Mouse (Mus musculus): Measurements from ENCODE around the gene Iars2. TPM values are rescaled to one million over a fixed set of nuclear protein-coding genes. Genes with fewer than 3 reads are reported as not detected.

The Iars2 gene
- polyA plus RNA-seq, 1 experiment = 9.0 TPM

DNA sequence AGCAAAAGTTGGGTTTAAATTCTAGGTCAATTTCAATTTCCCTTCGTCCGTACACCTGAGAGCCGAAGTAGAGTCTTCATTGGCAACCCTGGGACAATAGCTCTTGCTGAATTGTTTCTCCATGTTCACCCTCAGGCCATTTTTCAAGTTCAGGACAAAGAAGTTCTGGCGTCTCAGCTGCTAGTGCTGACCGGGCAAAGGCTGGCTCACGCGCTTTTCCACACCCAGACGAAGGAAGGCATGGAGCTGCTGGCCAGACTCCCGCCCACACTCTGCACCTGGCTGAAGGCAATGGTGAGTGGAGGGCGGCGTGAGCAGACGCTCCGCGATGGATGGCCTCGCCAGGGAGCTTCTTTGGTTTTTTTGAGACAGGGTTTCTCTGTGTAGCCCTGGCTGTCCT, 45.9 kb downstream of the Iars2 start:
- peaks cover 62% of the 10 kb centered on the region for H3K36me3 ChIP-seq (ENCODE audit: control insufficient read depth, insufficient read depth, low read length)
- peaks cover 35% of the 10 kb centered on the region for H3K4me1 ChIP-seq (ENCODE audit: control insufficient read depth, insufficient read depth, insufficient read length, low read length)
- peak overlapping the region; percentile 98 for H3K27ac ChIP-seq (ENCODE audit: insufficient read depth, low read depth, low read length)
- H3K4me3 ChIP-seq (ENCODE audit: low read depth, low read length) = peak overlapping the region; percentile 29
- WGBS = 28% methylated on average over 15 of the region's 15 CpGs
- TF ChIP-seq POLR2A (IDR thresholded peaks at IDR 0.05; ENCODE audit: low read depth, low read length) (no peak; the same call in 1 of the 2 replicates), CTCF (IDR thresholded peaks at IDR 0.05; ENCODE audit: extremely low read depth, insufficient read length, insufficient replicate concordance, low read depth, low read length) (no peak)
- H3K27me3 ChIP-seq (ENCODE audit: control insufficient read depth, insufficient read depth, low read length) = no peaks in the 10 kb centered on the region

DNA sequence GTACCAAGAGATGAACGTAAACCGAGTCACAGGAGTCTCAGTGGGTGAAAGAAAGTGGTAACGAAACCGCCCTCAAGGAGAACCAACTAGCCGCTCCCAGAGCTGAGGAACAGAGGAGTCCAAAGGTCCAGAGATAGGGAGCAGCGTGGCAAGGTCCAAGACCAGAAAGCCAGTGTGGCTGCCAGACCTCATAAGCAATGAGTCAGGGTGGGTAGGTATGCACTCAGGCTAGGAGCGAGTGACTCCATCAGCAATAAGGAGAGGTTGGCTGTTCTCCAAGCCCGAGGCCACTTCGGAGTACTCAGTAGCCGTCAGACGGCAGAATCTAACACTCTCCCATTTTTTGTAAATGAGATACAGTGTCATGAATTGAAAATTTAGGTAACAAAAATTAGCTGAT, 46.4 kb downstream of the Iars2 start:
- WGBS = 33% methylated on average over 11 of the region's 11 CpGs
- Histone ChIP-seq H3K4me3 (ENCODE audit: low read depth, low read length) (no peak overlapping the region), H3K27ac (ENCODE audit: insufficient read depth, low read depth, low read length) (peak overlapping the region; percentile 98), H3K27me3 (ENCODE audit: control insufficient read depth, insufficient read depth, low read length) (no peaks in the 10 kb centered on the region), H3K4me1 (ENCODE audit: control insufficient read depth, insufficient read depth, insufficient read length, low read length) (peaks cover 35% of the 10 kb centered on the region), H3K36me3 (ENCODE audit: control insufficient read depth, insufficient read depth, low read length) (peaks cover 65% of the 10 kb centered on the region)
- no peak for TF ChIP-seq CTCF (IDR thresholded peaks at IDR 0.05; ENCODE audit: extremely low read depth, insufficient read length, insufficient replicate concordance, low read depth, low read length)
- peak; percentile 45; the same call in 1 of the 2 replicates for TF ChIP-seq POLR2A (IDR thresholded peaks at IDR 0.05; ENCODE audit: low read depth, low read length)

DNA sequence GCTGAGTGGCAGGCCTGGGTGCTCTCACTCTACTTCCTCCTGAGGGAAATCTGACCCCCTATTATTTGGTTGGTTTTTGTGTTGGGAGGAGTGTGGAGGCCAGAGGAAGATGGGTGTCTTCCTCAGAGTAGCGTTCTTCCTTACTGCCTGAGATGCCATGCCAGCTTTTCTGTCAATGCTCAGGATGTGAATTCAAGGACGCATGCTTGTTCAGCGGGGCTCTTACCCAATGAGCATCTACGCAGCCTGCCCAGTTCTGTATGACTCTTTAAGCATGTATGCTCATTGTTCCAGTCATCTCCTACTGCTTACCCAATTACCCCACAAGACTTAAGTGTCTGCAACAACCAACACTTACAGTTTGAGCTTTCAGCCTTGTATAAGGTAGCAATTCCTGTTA, 48.6 kb downstream of the Iars2 start:
- 92% methylated on average over 4 of the region's 4 CpGs for WGBS
- Histone ChIP-seq H3K4me3 (ENCODE audit: low read depth, low read length) (no peak overlapping the region), H3K36me3 (ENCODE audit: control insufficient read depth, insufficient read depth, low read length) (peaks cover 68% of the 10 kb centered on the region), H3K4me1 (ENCODE audit: control insufficient read depth, insufficient read depth, insufficient read length, low read length) (peaks cover 32% of the 10 kb centered on the region), H3K27me3 (ENCODE audit: control insufficient read depth, insufficient read depth, low read length) (no peaks in the 10 kb centered on the region), H3K27ac (ENCODE audit: insufficient read depth, low read depth, low read length) (no peak overlapping the region)
- TF ChIP-seq CTCF (IDR thresholded peaks at IDR 0.05; ENCODE audit: extremely low read depth, insufficient read length, insufficient replicate concordance, low read depth, low read length) = no peak
- no peak for TF ChIP-seq POLR2A (IDR thresholded peaks at IDR 0.05; ENCODE audit: low read depth, low read length)

DNA sequence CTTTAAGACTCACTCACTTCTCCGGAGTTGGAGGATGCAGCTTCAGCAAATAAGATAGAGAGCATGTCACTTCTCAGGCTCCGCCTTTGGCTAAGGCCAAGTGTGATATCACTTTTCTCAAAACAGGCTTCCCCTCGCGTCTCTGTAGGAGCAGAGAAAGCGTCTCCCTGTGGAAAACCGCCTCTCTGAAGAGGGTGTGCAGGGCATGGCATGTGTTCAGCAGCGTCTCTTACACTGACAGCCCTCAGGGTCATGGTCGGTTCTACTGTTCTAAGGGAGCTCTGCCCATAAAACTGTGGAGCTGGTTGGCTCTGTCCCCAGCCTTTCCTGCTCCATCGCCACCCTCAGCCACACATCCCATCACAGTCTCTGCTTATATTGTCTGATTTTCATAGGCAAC, 49.9 kb downstream of the Iars2 start:
- Histone ChIP-seq H3K27ac (ENCODE audit: insufficient read depth, low read depth, low read length) (peak overlapping the region; percentile 74), H3K27me3 (ENCODE audit: control insufficient read depth, insufficient read depth, low read length) (no peaks in the 10 kb centered on the region), H3K4me3 (ENCODE audit: low read depth, low read length) (no peak overlapping the region), H3K36me3 (ENCODE audit: control insufficient read depth, insufficient read depth, low read length) (peaks cover 66% of the 10 kb centered on the region), H3K4me1 (ENCODE audit: control insufficient read depth, insufficient read depth, insufficient read length, low read length) (peaks cover 24% of the 10 kb centered on the region)
- WGBS = 64% methylated on average over 9 of the region's 9 CpGs
- TF ChIP-seq CTCF (IDR thresholded peaks at IDR 0.05; ENCODE audit: extremely low read depth, insufficient read length, insufficient replicate concordance, low read depth, low read length) (no peak), POLR2A (IDR thresholded peaks at IDR 0.05; ENCODE audit: low read depth, low read length) (no peak)

DNA sequence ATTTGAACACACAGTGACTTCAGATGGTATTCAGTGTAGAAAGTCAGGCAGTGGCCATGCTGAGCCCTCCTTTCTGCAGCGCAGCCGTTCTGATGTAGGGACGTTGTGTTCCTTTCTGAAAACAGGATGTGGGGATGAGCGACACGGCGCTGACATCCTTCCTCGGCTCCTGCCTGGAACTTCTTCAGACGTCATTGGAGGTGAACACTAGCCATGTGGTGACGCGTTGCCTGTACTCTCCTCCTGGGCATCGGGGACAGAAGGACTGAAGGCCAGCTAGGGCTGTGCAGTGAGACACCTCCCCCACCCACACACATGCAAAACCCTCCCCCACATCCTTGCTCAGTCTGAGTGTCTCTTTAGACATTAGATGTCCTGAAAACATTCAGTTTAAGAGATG, 52.2 kb downstream of the Iars2 start:
- Histone ChIP-seq H3K27ac (ENCODE audit: insufficient read depth, low read depth, low read length) (no peak overlapping the region), H3K4me3 (ENCODE audit: low read depth, low read length) (no peak overlapping the region), H3K27me3 (ENCODE audit: control insufficient read depth, insufficient read depth, low read length) (no peaks in the 10 kb centered on the region), H3K4me1 (ENCODE audit: control insufficient read depth, insufficient read depth, insufficient read length, low read length) (peaks cover 11% of the 10 kb centered on the region), H3K36me3 (ENCODE audit: control insufficient read depth, insufficient read depth, low read length) (peaks cover 66% of the 10 kb centered on the region)
- TF ChIP-seq CTCF (IDR thresholded peaks at IDR 0.05; ENCODE audit: extremely low read depth, insufficient read length, insufficient replicate concordance, low read depth, low read length) = no peak
- no peak for TF ChIP-seq POLR2A (IDR thresholded peaks at IDR 0.05; ENCODE audit: low read depth, low read length)
- WGBS = 84% methylated on average over 11 of the region's 11 CpGs

DNA sequence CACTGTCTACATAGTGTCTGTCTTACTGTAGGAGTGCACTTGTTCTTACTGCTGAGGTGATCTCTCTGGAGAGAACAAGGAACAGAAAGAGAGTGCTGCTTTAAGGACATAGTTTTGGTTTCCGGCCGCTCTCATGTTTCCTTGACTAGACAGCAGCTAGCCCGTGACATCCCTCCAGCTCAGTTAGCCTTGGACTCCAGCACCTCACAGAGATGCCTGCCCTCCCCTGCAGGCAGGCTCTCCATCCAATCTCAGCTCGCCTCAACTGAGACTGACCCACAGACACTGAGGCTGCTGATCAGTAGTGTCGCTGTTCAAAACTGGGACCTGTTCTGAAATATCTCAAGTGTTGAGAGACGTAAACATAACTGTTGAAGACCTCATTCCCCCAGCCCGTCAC, 53.2 kb downstream of the Iars2 start:
- TF ChIP-seq CTCF (IDR thresholded peaks at IDR 0.05; ENCODE audit: extremely low read depth, insufficient read length, insufficient replicate concordance, low read depth, low read length) (no peak), POLR2A (IDR thresholded peaks at IDR 0.05; ENCODE audit: low read depth, low read length) (no peak)
- no peak overlapping the region for H3K27ac ChIP-seq (ENCODE audit: insufficient read depth, low read depth, low read length)
- H3K27me3 ChIP-seq (ENCODE audit: control insufficient read depth, insufficient read depth, low read length) = no peaks in the 10 kb centered on the region
- peaks cover 64% of the 10 kb centered on the region for H3K36me3 ChIP-seq (ENCODE audit: control insufficient read depth, insufficient read depth, low read length)
- WGBS = 93% methylated on average over 7 of the region's 7 CpGs
- no peak overlapping the region for H3K4me3 ChIP-seq (ENCODE audit: low read depth, low read length)
- H3K4me1 ChIP-seq (ENCODE audit: control insufficient read depth, insufficient read depth, insufficient read length, low read length) = peaks cover 16% of the 10 kb centered on the region

DNA sequence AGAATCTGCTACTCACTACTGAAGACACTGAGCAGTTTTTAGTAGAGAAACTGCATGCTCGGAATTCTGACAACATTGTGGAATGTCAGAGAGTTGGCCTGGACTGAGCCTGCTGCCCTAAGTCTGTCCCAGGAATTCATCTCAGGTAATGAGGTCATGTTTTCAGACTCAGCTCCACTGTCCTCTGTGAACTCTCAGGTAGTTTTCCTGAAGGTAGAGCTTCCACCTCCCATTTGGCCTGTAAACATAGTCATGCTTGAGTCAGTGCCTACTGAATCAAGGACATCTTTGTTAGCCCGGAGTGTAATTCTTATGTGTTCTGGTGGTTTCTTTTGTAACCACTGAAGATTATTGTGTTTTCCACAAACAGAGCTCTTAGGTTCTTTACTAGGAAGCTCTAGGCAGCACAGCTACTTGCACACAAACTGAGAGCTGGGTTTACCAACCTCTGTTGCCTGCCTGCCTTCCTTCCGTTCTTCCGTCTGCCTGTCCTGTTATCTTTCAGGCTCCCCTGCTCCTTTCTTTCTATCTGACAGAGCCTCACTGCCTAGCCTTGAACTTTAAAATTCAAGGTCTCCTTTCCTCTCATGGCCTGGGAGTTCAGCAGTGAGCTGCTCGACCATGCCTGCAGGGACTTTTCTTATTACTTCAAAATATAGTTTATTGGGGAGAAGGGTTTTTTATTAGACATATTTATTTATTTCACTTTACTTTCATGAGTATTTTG, 54.2 kb downstream of the Iars2 start:
- 76% methylated on average over 5 of the region's 5 CpGs for WGBS
- no peak for TF ChIP-seq POLR2A (IDR thresholded peaks at IDR 0.05; ENCODE audit: low read depth, low read length)
- no peak for TF ChIP-seq CTCF (IDR thresholded peaks at IDR 0.05; ENCODE audit: extremely low read depth, insufficient read length, insufficient replicate concordance, low read depth, low read length)
- no peak overlapping the region for H3K27ac ChIP-seq (ENCODE audit: insufficient read depth, low read depth, low read length)
- no peaks in the 10 kb centered on the region for H3K27me3 ChIP-seq (ENCODE audit: control insufficient read depth, insufficient read depth, low read length)
- peaks cover 17% of the 10 kb centered on the region for H3K4me1 ChIP-seq (ENCODE audit: control insufficient read depth, insufficient read depth, insufficient read length, low read length)
- no peak overlapping the region for H3K4me3 ChIP-seq (ENCODE audit: low read depth, low read length)
- peaks cover 57% of the 10 kb centered on the region for H3K36me3 ChIP-seq (ENCODE audit: control insufficient read depth, insufficient read depth, low read length)
